Mouse (Mus musculus): Measurements from ENCODE around the gene Tmem191c. TPM values are rescaled to one million over a fixed set of nuclear protein-coding genes. Genes with fewer than 3 reads are reported as not detected.
A peak's percentile ranks its signal among the peaks of the same experiment; 100 is the strongest.

The Tmem191c gene
- polyA plus RNA-seq, 1 experiment from 2014 or later = 13.9 TPM

DNA sequence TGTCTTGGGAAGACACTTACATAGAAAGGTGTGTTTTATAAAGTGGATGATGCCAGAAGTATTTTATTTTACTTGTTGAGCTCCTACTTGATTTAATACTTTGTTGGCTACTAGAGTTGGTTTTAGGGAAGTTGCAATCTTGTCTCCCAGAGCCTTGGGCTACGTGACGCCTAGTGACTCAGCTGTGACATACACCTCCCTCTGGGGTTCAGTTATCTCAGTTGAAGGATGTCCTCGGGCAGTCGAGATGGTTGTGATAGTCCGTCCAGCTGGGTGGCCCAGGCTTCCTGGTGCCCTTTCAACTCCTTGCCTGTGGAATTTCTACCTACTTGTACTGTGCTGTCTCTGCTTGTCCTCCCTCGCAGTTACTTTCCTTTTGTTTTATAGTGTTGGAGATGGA is 26.7 kb upstream of the Tmem191c start:
- H3K9me3 ChIP-seq = no peaks in the 10 kb centered on the region
- no peaks in the 10 kb centered on the region for H3K36me3 ChIP-seq (replicated peaks)
- ATAC-seq (ENCODE audit: low FRiP score) = no peak
- H3K9ac ChIP-seq = no peak overlapping the region
- no peak overlapping the region for H3K27ac ChIP-seq
- H3K4me3 ChIP-seq (replicated peaks) = no peak overlapping the region
- peaks cover 31% of the 10 kb centered on the region for H3K4me1 ChIP-seq
- no peaks in the 10 kb centered on the region for H3K27me3 ChIP-seq
- no peak overlapping the region for H3K4me2 ChIP-seq
- WGBS = 85% methylated on average over 6 of the region's 6 CpGs

GRCm38 (mm10) chr16:17251539-17251938 is 24.3 kb upstream of the Tmem191c start:
- peak; percentile 27; the same call in 1 of the 2 replicates for ATAC-seq (ENCODE audit: low FRiP score)
- Histone ChIP-seq H3K36me3 (replicated peaks) (peaks cover 14% of the 10 kb centered on the region; the same call in 1 of the 2 replicates), H3K27me3 (no peaks in the 10 kb centered on the region), H3K9ac (no peak overlapping the region), H3K9me3 (no peaks in the 10 kb centered on the region), H3K4me2 (no peak overlapping the region), H3K4me3 (replicated peaks) (no peak overlapping the region), H3K27ac (no peak overlapping the region), H3K4me1 (peaks cover 40% of the 10 kb centered on the region)
- 61% methylated on average over 3 of the region's 3 CpGs for WGBS

DNA sequence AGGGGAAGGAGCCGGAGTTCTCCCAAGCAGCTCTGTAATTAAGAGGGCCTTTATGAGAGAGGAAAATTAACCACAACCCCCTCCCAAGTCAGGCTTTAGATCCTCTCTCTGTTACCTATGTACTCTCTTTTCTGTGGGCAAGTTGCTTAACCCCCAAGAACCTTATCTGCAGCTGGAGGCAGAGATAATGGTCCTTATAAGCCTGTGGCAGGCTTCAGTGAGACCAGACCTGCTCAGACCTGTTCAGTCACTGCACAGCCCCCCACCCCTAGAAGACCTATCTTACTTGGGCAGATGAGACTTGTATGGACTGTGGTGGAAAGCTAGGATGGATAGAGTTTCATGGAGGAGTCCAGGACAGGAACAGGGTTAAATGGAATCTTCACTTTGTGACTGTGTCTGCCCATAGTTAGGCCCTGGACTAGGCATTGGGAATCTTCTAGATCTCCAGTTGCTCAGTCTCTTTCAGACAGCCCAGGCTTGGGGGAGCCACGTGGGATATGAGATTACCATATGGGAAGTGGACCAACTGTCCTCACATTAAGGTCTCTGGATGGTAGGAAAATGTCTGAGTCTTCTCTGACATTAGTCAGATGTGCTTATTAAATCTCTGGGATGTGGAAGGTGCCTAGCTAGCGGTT is 23.7 kb upstream of the Tmem191c start:
- H3K4me3 ChIP-seq (replicated peaks) = no peak overlapping the region
- no peak for ATAC-seq (ENCODE audit: low FRiP score)
- H3K4me1 ChIP-seq = peaks cover 40% of the 10 kb centered on the region
- no peak overlapping the region for H3K4me2 ChIP-seq
- peaks cover 20% of the 10 kb centered on the region for H3K36me3 ChIP-seq (replicated peaks)
- H3K9ac ChIP-seq = no peak overlapping the region
- H3K27ac ChIP-seq = no peak overlapping the region
- WGBS = 78% methylated on average over 3 of the region's 3 CpGs
- no peaks in the 10 kb centered on the region for H3K27me3 ChIP-seq
- H3K9me3 ChIP-seq = no peaks in the 10 kb centered on the region

- 0 out of 2 replicates have a peak overlapping the region, but pooled peaks have one; percentile 50 for H3K27ac ChIP-seq
- no peak overlapping the region for H3K9ac ChIP-seq
- ATAC-seq (ENCODE audit: low FRiP score) = no peak
- peaks cover 40% of the 10 kb centered on the region for H3K4me1 ChIP-seq
- H3K36me3 ChIP-seq (replicated peaks) = peaks cover 27% of the 10 kb centered on the region
- no peaks in the 10 kb centered on the region for H3K9me3 ChIP-seq
- no peak overlapping the region for H3K4me3 ChIP-seq (replicated peaks)
- WGBS = 76% methylated on average over 7 of the region's 7 CpGs
- H3K27me3 ChIP-seq = no peaks in the 10 kb centered on the region
- H3K4me2 ChIP-seq = no peak overlapping the region
These were observed 23.0 kb upstream of the Tmem191c start for GRCm38 (mm10) chr16:17252841-17253240.

DNA sequence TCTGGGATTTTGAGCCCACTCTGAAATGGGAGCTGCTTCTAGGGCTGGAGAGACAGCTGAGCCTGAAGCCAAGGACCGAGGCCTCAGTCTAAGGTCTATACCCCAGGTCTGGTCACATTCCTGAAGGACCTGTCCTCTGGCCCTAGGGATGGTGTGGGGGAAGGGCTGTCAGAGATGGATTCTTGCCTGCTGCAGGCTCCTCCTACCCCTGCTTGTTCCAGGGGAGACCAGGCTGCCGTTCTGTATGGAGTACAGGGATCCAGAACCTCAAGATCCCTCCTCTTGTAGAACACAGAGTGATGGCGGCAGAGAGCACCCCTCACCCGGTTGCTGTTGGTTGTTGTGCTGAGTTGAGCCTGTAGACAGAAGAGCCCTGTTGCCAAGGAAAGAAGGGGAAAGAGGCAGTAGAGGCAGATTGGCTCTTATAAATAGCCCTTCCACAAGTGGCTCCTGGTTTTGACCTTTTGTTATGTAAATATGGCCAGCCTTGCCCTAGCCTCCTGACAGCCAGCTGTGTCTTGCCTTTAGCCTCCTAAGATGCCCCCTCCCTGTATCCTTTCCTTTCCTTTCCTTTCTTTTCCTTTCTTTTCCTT is 21.8 kb upstream of the Tmem191c start:
- ATAC-seq (ENCODE audit: low FRiP score) = peak; percentile 54
- no peak overlapping the region for H3K4me3 ChIP-seq (replicated peaks)
- WGBS = 13% methylated on average over 4 of the region's 4 CpGs

GRCm38 (mm10) chr16:17255270-17255669 is 20.6 kb upstream of the Tmem191c start:
- Histone ChIP-seq H3K9ac (no peak overlapping the region), H3K9me3 (no peaks in the 10 kb centered on the region), H3K36me3 (replicated peaks) (peaks cover 51% of the 10 kb centered on the region), H3K27me3 (no peaks in the 10 kb centered on the region), H3K4me1 (peaks cover 40% of the 10 kb centered on the region), H3K4me2 (no peak overlapping the region), H3K4me3 (replicated peaks) (no peak overlapping the region), H3K27ac (no peak overlapping the region)
- ATAC-seq (ENCODE audit: low FRiP score) = no peak
- 77% methylated on average over 2 of the region's 2 CpGs for WGBS

More for the DNA sequence above, 21.8 kb upstream of the Tmem191c start:
- Histone ChIP-seq H3K9me3 (no peaks in the 10 kb centered on the region), H3K27ac (peak overlapping the region; percentile 44; the same call in 1 of the 2 replicates), H3K4me2 (peak overlapping the region; percentile 19), H3K9ac (0 out of 2 replicates have a peak overlapping the region, but pooled peaks have one; percentile 29), H3K4me1 (peaks cover 40% of the 10 kb centered on the region), H3K27me3 (no peaks in the 10 kb centered on the region), H3K36me3 (replicated peaks) (peaks cover 39% of the 10 kb centered on the region)

DNA sequence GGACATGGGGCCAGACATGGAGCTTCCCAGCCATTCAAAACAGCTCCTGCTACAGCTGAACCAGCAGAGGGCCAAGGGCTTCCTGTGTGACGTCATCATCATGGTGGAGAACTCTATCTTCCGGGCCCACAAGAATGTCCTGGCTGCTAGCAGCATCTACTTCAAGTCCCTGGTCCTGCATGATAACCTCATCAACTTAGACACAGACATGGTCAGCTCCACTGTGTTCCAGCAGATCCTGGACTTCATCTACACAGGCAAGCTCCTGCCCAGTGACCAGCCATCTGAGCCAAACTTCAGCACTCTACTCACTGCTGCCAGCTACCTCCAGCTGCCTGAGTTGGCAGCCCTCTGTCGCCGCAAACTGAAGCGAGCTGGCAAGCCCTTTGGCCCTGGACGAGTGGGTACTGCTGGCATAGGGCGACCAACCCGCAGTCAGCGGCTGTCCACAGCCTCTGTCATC is 18.5 kb upstream of the Tmem191c start:
- peaks cover 27% of the 10 kb centered on the region for H3K4me1 ChIP-seq
- no peak for ATAC-seq (ENCODE audit: low FRiP score)
- WGBS = 93% methylated on average over 9 of the region's 9 CpGs
- no peak overlapping the region for H3K4me2 ChIP-seq
- H3K36me3 ChIP-seq (replicated peaks) = peaks cover 68% of the 10 kb centered on the region
- no peaks in the 10 kb centered on the region for H3K9me3 ChIP-seq
- H3K27me3 ChIP-seq = no peaks in the 10 kb centered on the region
- no peak overlapping the region for H3K9ac ChIP-seq
- H3K4me3 ChIP-seq (replicated peaks) = no peak overlapping the region
- H3K27ac ChIP-seq = no peak overlapping the region

DNA sequence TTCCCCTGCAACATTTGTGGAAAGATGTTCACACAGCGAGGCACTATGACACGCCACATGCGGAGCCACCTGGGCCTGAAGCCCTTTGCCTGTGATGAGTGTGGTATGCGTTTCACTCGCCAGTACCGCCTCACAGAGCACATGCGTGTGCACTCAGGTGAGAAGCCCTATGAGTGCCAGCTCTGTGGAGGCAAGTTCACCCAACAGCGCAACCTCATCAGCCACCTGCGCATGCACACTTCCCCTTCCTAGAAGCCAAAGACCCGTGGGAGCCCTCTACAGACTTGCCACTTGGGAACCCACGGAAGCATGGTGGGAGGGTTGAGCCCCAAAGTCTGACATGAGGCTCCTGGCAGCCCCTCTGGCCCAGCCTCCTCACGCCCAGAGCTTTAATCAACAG is 17.0 kb upstream of the Tmem191c start:
- H3K27me3 ChIP-seq = no peaks in the 10 kb centered on the region
- ATAC-seq (ENCODE audit: low FRiP score) = no peak
- H3K4me3 ChIP-seq (replicated peaks) = no peak overlapping the region
- H3K9ac ChIP-seq = no peak overlapping the region
- H3K36me3 ChIP-seq (replicated peaks) = peaks cover 71% of the 10 kb centered on the region
- H3K9me3 ChIP-seq = no peaks in the 10 kb centered on the region
- WGBS = 97% methylated on average over 12 of the region's 12 CpGs
- peaks cover 11% of the 10 kb centered on the region for H3K4me1 ChIP-seq
- H3K4me2 ChIP-seq = no peak overlapping the region
- no peak overlapping the region for H3K27ac ChIP-seq

DNA sequence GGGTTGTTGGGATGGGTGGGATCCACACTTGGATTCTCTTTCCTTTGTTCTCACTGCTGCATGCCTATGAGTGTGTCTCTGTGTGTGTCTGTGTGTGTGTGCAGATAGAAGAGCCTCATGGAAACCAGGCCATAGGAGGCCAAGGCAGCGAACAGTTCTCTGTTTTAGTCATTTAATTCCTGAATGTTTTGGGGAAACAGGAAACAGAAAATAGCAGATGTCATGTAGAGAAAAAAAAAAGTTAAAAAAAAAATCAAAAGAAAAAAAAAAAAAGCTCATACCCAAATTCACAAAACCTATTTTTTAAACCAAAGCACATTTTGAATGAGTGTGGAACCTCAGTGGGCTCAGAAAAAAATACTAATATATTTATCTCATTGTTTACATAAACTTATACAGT is 14.5 kb upstream of the Tmem191c start:
- H3K27ac ChIP-seq = no peak overlapping the region
- H3K4me2 ChIP-seq = no peak overlapping the region
- H3K27me3 ChIP-seq = no peaks in the 10 kb centered on the region
- no peak for ATAC-seq (ENCODE audit: low FRiP score)
- no peak overlapping the region for H3K4me3 ChIP-seq (replicated peaks)
- no peak overlapping the region for H3K9ac ChIP-seq
- H3K9me3 ChIP-seq = no peaks in the 10 kb centered on the region
- no peaks in the 10 kb centered on the region for H3K4me1 ChIP-seq
- H3K36me3 ChIP-seq (replicated peaks) = peaks cover 57% of the 10 kb centered on the region
- WGBS = 88% methylated on average over 1 of the region's 1 CpGs

GRCm38 (mm10) chr16:17266113-17266512 is 9.8 kb upstream of the Tmem191c start:
- Histone ChIP-seq H3K36me3 (replicated peaks) (peaks cover 12% of the 10 kb centered on the region), H3K4me1 (no peaks in the 10 kb centered on the region), H3K9me3 (0 out of 2 replicates have a peak, but pooled peaks cover 4% of the 10 kb centered on the region), H3K4me3 (replicated peaks) (no peak overlapping the region), H3K27me3 (no peaks in the 10 kb centered on the region), H3K27ac (no peak overlapping the region), H3K4me2 (no peak overlapping the region), H3K9ac (no peak overlapping the region)
- WGBS = 80% methylated on average over 3 of the region's 3 CpGs
- ATAC-seq (ENCODE audit: low FRiP score) = no peak

DNA sequence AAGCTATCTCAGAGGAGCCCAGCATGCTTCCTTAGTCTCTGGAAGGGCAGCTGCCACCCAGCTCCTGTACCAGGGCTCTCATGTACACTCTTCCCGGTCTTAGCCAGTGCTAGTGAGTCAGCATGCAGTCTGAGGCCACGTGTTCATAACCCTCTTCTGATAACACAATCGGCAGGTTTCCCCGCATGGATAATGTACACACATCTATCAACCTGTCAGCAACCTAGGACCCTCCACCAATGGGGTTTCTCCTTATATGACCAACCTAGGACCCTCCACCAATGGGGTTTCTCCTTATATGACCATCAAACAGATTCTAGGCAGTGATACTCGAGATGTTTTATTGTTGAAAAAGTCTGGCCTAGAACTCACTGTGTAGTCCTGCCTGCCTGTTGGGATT is 7.9 kb upstream of the Tmem191c start:
- Histone ChIP-seq H3K27me3 (no peaks in the 10 kb centered on the region), H3K4me1 (no peaks in the 10 kb centered on the region), H3K36me3 (replicated peaks) (no peaks in the 10 kb centered on the region), H3K9me3 (0 out of 2 replicates have a peak, but pooled peaks cover 4% of the 10 kb centered on the region), H3K27ac (no peak overlapping the region), H3K9ac (no peak overlapping the region), H3K4me2 (no peak overlapping the region), H3K4me3 (replicated peaks) (no peak overlapping the region)
- ATAC-seq (ENCODE audit: low FRiP score) = no peak
- 82% methylated on average over 5 of the region's 5 CpGs for WGBS

- Histone ChIP-seq H3K4me2 (no peak overlapping the region), H3K4me1 (no peaks in the 10 kb centered on the region), H3K9me3 (0 out of 2 replicates have a peak, but pooled peaks cover 4% of the 10 kb centered on the region), H3K27ac (no peak overlapping the region), H3K4me3 (replicated peaks) (no peak overlapping the region), H3K36me3 (replicated peaks) (no peaks in the 10 kb centered on the region), H3K27me3 (no peaks in the 10 kb centered on the region), H3K9ac (no peak overlapping the region)
- ATAC-seq (ENCODE audit: low FRiP score) = no peak
- WGBS = 93% methylated on average over 5 of the region's 5 CpGs
These were observed 6.0 kb upstream of the Tmem191c start for GRCm38 (mm10) chr16:17269872-17270271.

- Histone ChIP-seq H3K9me3 (0 out of 2 replicates have a peak, but pooled peaks cover 4% of the 10 kb centered on the region), H3K27ac (no peak overlapping the region), H3K27me3 (no peaks in the 10 kb centered on the region), H3K4me1 (no peaks in the 10 kb centered on the region), H3K4me3 (replicated peaks) (no peak overlapping the region), H3K36me3 (replicated peaks) (no peaks in the 10 kb centered on the region), H3K9ac (no peak overlapping the region), H3K4me2 (no peak overlapping the region)
- WGBS = 81% methylated on average over 4 of the region's 4 CpGs
- ATAC-seq (ENCODE audit: low FRiP score) = no peak
These were observed 4.8 kb upstream of the Tmem191c start for GRCm38 (mm10) chr16:17271124-17271523.
